Mouse (Mus musculus) heart, adult 8-10 months (tissue): Measurements from ENCODE around the gene Map2k1. TPM values are rescaled to one million over a fixed set of nuclear protein-coding genes. Genes with fewer than 3 reads are reported as not detected.
"Not testable (repeated sequence)": the region's sequence is repeated elsewhere in the genome, so short reads cannot be mapped to it uniquely, and the experiment has no call there.

Experiments used
- DNase-seq: peaks from one replicate; pipeline ENCODE4 v3.0.0; 2022; ENCODE audit warnings: low spot score
- total RNA-seq, 4 experiments: library from RNA; stranded (reverse); gene quantifications; 2 replicates each; pipeline ENCODE4 v1.2.4; 2022

Map2k1 gene
- total RNA-seq = 10 to 100 TPM; 46.1 to 51.3 (median 48.7) TPM

- DNase-seq = peak; percentile 99
Observed at GRCm38 (mm10) chr9:64253021-64253904, at the start of gene Map2k1. Gene Map2k1, minus strand, starts transcription at chr9:64253631.

GRCm38 (mm10) chr9:64303086-64303485 lies 49.7 kb upstream of the Map2k1 start:
- DNase-seq = not testable (repeated sequence)

- DNase-seq = no peak
Observed at GRCm38 (mm10) chr9:64282404-64282987, 29.1 kb upstream of the Map2k1 start.

- no peak for DNase-seq
Observed at GRCm38 (mm10) chr9:64281781-64282178, 28.3 kb upstream of the Map2k1 start.

- DNase-seq = peak; percentile 94
Observed at GRCm38 (mm10) chr9:64281105-64281780, 27.8 kb upstream of the Map2k1 start, which contains the start of gene Tipin. Gene Tipin, plus strand, starts transcription at chr9:64281581.

- no peak for DNase-seq
Observed at GRCm38 (mm10) chr9:64278665-64279310, 25.4 kb upstream of the Map2k1 start.

GRCm38 (mm10) chr9:64277706-64278105 lies 24.3 kb upstream of the Map2k1 start:
- DNase-seq = peak; percentile 57

GRCm38 (mm10) chr9:64274919-64275318 lies 21.5 kb upstream of the Map2k1 start:
- no peak for DNase-seq

- DNase-seq = no peak
Observed at GRCm38 (mm10) chr9:64274291-64274690, 20.9 kb upstream of the Map2k1 start.

GRCm38 (mm10) chr9:64273757-64274156 lies 20.3 kb upstream of the Map2k1 start:
- DNase-seq = no peak

- DNase-seq = peak; percentile 35
Observed at GRCm38 (mm10) chr9:64272611-64273010, 19.2 kb upstream of the Map2k1 start.

GRCm38 (mm10) chr9:64271249-64271648 lies 17.8 kb upstream of the Map2k1 start:
- no peak for DNase-seq

- not testable (repeated sequence) for DNase-seq
Observed at GRCm38 (mm10) chr9:64268836-64269235, 15.4 kb upstream of the Map2k1 start.

- no peak for DNase-seq
Observed at GRCm38 (mm10) chr9:64268196-64268595, 14.8 kb upstream of the Map2k1 start.

GRCm38 (mm10) chr9:64267231-64267630 lies 13.8 kb upstream of the Map2k1 start:
- DNase-seq = no peak

GRCm38 (mm10) chr9:64264813-64265212 lies 11.4 kb upstream of the Map2k1 start:
- no peak for DNase-seq

- DNase-seq = no peak
Observed at GRCm38 (mm10) chr9:64261023-64261422, 7.6 kb upstream of the Map2k1 start.

GRCm38 (mm10) chr9:64259906-64260305 lies 6.5 kb upstream of the Map2k1 start:
- DNase-seq = no peak

- DNase-seq = no peak
Observed at GRCm38 (mm10) chr9:64256204-64256603, 2.8 kb upstream of the Map2k1 start.

- no peak for DNase-seq
Observed at GRCm38 (mm10) chr9:64255422-64255821, 2.0 kb upstream of the Map2k1 start.

- DNase-seq = peak; percentile 40
Observed at GRCm38 (mm10) chr9:64252591-64253020, 825 bp downstream of the Map2k1 start.
